Mouse (Mus musculus) lung, postnatal 0 days (tissue): ENCODE measurements at regions not wholly inside any gene's neighbourhood (a gene's known extent, or its start where the extent isn't known, plus 50 kb on each side); places are given as distances from the start of the nearest gene placed in this dataset.

Experiments
- CTCF ChIP-seq: IDR thresholded peaks from 2 replicates; pipeline ENCODE4 v1.5.1; 2016; ENCODE audit warnings: antibody characterized with exemption, mild to moderate bottlenecking
- EP300 ChIP-seq: IDR thresholded peaks from 2 replicates; pipeline ENCODE4 v1.6.1; 2016; ENCODE audit warnings: antibody characterized with exemption, mild to moderate bottlenecking, control low read depth

DNA sequence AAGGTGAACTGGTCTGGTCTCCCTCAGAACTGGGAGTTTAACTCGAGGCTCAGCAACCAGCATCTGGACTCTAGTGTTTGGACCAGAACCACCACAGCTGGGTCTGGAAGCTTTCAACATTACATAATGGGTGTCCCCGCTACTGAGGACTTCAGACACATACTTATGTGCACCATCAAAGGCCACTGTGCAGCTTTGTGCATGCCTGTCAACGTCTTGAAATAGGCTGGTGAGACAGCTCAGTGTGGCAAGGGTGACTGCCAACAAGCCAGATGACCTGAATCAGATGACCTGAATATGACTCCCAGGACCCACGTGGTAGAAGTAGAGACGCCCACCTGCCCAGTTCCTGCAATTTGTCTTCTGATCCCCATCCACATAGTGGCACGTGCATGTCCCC, 72.8 kb upstream of the Tnik start:
- TF ChIP-seq CTCF, result no peak
- TF ChIP-seq EP300, result no peak
